Mouse (Mus musculus) embryonic facial prominence, embryonic 15.5 days (tissue): ENCODE results near the gene Syce2. TPM values are rescaled to one million over a fixed set of nuclear protein-coding genes. Genes with fewer than 3 reads are reported as not detected.

Experiments used
- ATAC-seq: fragments of 200-750 bp; cut with Nextera tagmentation; 2 replicates; pipeline ENCODE4 v1.8.0; 2017; ENCODE audit warnings: low read depth, moderate TSS enrichment; ENCODE audit not compliant: insufficient number of reproducible peaks, low FRiP score, low TSS enrichment
- H3K27ac ChIP-seq: fragments of 300-500 bp; sonication (generic); replicated peaks from 2 replicates; pipeline ENCODE4 v1.5.1; 2015; ENCODE audit warnings: mild to moderate bottlenecking, inconsistent platforms
- H3K27me3 ChIP-seq: fragments of 300-500 bp; sonication (generic); 2 replicates; pipeline ENCODE4 v1.6.1; 2015; ENCODE audit warnings: inconsistent platforms
- H3K36me3 ChIP-seq: fragments of 300-500 bp; sonication (generic); 2 replicates; pipeline ENCODE4 v1.6.1; 2015; ENCODE audit warnings: mild to moderate bottlenecking, inconsistent platforms
- H3K4me1 ChIP-seq: fragments of 300-500 bp; sonication (generic); 2 replicates; pipeline ENCODE4 v1.6.1; 2015; ENCODE audit warnings: inconsistent platforms
- H3K4me2 ChIP-seq: fragments of 300-500 bp; sonication (generic); replicated peaks from 2 replicates; pipeline ENCODE4 v1.6.1; 2015; ENCODE audit warnings: mild to moderate bottlenecking, inconsistent platforms
- H3K4me3 ChIP-seq: fragments of 300-500 bp; sonication (generic); replicated peaks from 2 replicates; pipeline ENCODE4 v1.5.1; 2015; ENCODE audit warnings: mild to moderate bottlenecking, inconsistent platforms
- H3K9ac ChIP-seq: fragments of 300-500 bp; sonication (generic); 2 replicates; pipeline ENCODE4 v1.6.1; 2015; ENCODE audit warnings: inconsistent platforms
- H3K9me3 ChIP-seq: fragments of 300-500 bp; sonication (generic); replicated peaks from 2 replicates; pipeline ENCODE4 v1.6.1; 2016; ENCODE audit warnings: inconsistent platforms
- WGBS: fragments of 180-500 bp; shearing (Covaris S2); methylation state at CpG from one replicate; pipeline ENCODE4 v1.1.7; 2015; 5-methylcytosine and 5-hydroxymethylcytosine counted together
- polyA plus RNA-seq: library from polyadenylated mRNA; unstranded; fragments of >200 nt; fragmentation: Nextera tagmentation; extraction: Ambion mirVana; gene quantifications from 2 replicates; pipeline ENCODE4 v1.2.1, GENCODE M21; 2015

Gene Syce2
- polyA plus RNA-seq, 1 experiment from 2014 or later, result 72.9 TPM

GRCm38 (mm10) chr8:84912895-84913501 is 41.1 kb downstream of the Syce2 start:
- no peak overlapping the region for H3K27ac ChIP-seq
- H3K4me1 ChIP-seq, result peaks cover 32% of the 10 kb centered on the region
- no peak for ATAC-seq
- H3K27me3 ChIP-seq, result peaks cover 42% of the 10 kb centered on the region
- no peaks in the 10 kb centered on the region for H3K9me3 ChIP-seq
- WGBS, result under 1% methylated on average over 55 of the region's 55 CpGs
- peak overlapping the region; percentile 83 for H3K4me2 ChIP-seq
- H3K4me3 ChIP-seq, result peak overlapping the region; percentile 42
- H3K36me3 ChIP-seq, result no peaks in the 10 kb centered on the region
- H3K9ac ChIP-seq, result no peak overlapping the region

GRCm38 (mm10) chr8:84913502-84913900 is 41.6 kb downstream of the Syce2 start:
- Histone ChIP-seq H3K27ac (no peak overlapping the region), H3K4me1 (peaks cover 32% of the 10 kb centered on the region), H3K36me3 (no peaks in the 10 kb centered on the region), H3K4me2 (peak overlapping the region; percentile 83), H3K27me3 (peaks cover 45% of the 10 kb centered on the region), H3K9me3 (no peaks in the 10 kb centered on the region), H3K4me3 (peak overlapping the region; percentile 42), H3K9ac (no peak overlapping the region)
- no peak for ATAC-seq
- 12% methylated on average over 9 of the region's 9 CpGs for WGBS

DNA sequence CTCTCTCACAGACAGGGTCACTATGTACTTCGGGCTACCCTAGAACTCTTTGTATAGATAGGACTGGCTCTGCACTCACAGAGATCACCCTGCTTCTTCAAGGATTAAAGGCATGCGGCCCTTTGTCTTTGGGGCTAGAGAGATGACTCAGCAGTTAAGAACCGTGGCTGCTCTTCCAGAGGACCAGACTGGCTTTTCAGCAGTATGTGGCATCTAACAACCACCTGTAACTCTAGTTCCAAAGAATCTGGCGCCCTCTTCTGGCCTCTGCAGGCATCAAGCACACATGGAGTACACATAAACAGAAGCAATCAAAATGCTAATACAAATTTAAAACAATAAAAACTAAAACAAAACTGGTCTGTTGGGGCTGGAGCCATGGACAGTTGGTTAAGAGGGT is 42.0 kb downstream of the Syce2 start:
- Histone ChIP-seq H3K4me3 (no peak overlapping the region), H3K27me3 (peaks cover 45% of the 10 kb centered on the region), H3K27ac (no peak overlapping the region), H3K9me3 (no peaks in the 10 kb centered on the region), H3K4me2 (peak overlapping the region; percentile 83), H3K9ac (no peak overlapping the region), H3K36me3 (no peaks in the 10 kb centered on the region), H3K4me1 (peaks cover 30% of the 10 kb centered on the region)
- no peak for ATAC-seq
- WGBS, result 31% methylated on average over 4 of the region's 4 CpGs

DNA sequence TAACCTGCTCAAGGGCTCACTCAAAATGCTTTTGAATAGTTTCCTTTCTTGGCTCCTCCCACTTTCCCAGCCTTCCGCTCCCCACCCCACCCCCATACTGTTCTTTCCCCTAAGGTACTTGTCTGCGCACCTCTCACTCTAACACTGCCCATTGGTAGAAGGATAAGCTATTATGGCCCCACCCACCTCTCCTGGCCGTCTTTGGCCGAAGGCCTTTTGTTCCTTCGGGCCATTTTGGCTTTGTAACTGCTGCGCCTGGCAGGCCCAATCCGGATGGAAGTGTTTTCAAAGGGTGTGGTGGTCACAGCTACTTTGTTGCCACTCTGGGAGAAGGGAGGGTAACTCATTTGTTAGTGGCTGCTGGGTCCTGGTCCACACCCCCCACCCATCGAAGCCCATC is 43.4 kb downstream of the Syce2 start:
- no peak overlapping the region for H3K4me3 ChIP-seq
- ATAC-seq, result no peak
- no peaks in the 10 kb centered on the region for H3K9me3 ChIP-seq
- no peak overlapping the region for H3K9ac ChIP-seq
- H3K4me1 ChIP-seq, result peaks cover 18% of the 10 kb centered on the region
- H3K36me3 ChIP-seq, result no peaks in the 10 kb centered on the region
- no peak overlapping the region for H3K27ac ChIP-seq
- WGBS, result 80% methylated on average over 8 of the region's 8 CpGs
- H3K4me2 ChIP-seq, result no peak overlapping the region
- H3K27me3 ChIP-seq, result peaks cover 44% of the 10 kb centered on the region

GRCm38 (mm10) chr8:84917781-84918180 is 45.9 kb downstream of the Syce2 start:
- H3K4me2 ChIP-seq, result no peak overlapping the region
- 34% methylated on average over 20 of the region's 20 CpGs for WGBS
- H3K9me3 ChIP-seq, result no peaks in the 10 kb centered on the region
- H3K4me1 ChIP-seq, result peaks cover 8% of the 10 kb centered on the region
- H3K27me3 ChIP-seq, result peaks cover 23% of the 10 kb centered on the region
- H3K9ac ChIP-seq, result no peak overlapping the region
- H3K27ac ChIP-seq, result no peak overlapping the region
- H3K4me3 ChIP-seq, result no peak overlapping the region
- no peaks in the 10 kb centered on the region for H3K36me3 ChIP-seq
- no peak for ATAC-seq

DNA sequence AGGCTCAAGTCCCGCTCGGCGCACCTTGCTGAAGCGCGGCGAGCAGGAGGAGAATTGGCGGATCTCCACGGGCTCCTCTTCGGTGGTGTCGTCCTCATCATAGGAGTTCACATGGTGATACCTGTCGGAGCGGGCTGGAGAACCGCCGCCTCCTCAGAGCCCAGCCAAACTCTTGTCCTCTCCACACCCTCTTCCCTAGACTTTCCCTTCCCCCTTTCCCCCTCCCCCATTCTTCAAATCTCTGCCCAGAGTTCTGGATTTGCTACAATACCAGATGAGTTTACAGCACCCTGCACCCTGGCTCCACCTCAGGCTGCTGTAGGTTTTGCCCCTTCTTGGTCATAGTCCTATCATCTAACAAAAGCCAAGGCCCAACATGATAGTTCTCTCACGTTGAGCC is 46.7 kb downstream of the Syce2 start:
- peaks cover 18% of the 10 kb centered on the region for H3K27me3 ChIP-seq
- no peaks in the 10 kb centered on the region for H3K9me3 ChIP-seq
- no peaks in the 10 kb centered on the region for H3K36me3 ChIP-seq
- H3K27ac ChIP-seq, result no peak overlapping the region
- no peak overlapping the region for H3K4me2 ChIP-seq
- H3K4me1 ChIP-seq, result no peaks in the 10 kb centered on the region
- WGBS, result 89% methylated on average over 15 of the region's 15 CpGs
- no peak for ATAC-seq
- no peak overlapping the region for H3K9ac ChIP-seq
- H3K4me3 ChIP-seq, result no peak overlapping the region

DNA sequence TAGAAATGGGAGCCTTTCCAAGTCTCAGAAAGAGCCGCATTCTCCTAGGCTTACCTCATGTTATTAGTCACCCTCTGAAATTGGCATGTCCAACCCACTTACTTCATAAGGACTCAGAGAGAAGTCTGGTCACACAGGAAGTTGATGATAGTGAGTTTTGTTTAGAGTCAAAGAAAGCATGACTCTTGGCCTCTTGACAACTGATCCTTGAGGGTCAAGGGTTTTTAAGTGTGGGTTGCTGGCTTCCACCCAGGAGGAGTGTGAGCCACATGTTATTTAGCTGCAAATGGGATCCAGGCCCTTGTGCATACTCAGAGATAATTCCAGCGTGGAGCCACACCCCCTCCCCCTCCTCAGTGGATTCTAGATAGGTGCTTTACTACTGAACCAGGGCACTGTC is 49.7 kb downstream of the Syce2 start:
- ATAC-seq, result no peak
- Histone ChIP-seq H3K27ac (no peak overlapping the region), H3K27me3 (peaks cover 13% of the 10 kb centered on the region; the same call in 1 of the 2 replicates), H3K4me2 (no peak overlapping the region), H3K4me3 (no peak overlapping the region), H3K4me1 (no peaks in the 10 kb centered on the region), H3K9ac (no peak overlapping the region), H3K36me3 (no peaks in the 10 kb centered on the region), H3K9me3 (no peaks in the 10 kb centered on the region)
- WGBS, result 59% methylated on average over 2 of the region's 2 CpGs

DNA sequence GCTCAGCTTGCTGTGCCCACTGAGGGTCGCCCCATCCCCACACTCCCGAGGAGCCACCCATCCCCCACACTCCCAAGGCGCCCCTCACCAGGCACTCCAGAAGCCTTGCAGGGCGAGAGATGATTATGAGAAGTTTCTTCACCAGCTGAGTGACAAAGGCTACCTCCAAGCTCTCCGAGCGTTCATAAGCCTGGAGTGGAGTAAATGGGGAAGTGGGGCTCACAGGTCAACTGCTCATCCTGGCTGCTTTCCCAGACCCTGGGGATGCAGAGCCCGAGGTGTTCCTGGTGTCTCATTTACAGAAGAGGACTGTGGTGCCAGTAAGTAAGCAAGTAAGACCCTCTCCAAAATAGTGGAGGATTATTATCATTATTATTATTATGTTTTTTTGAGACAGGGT is 53.6 kb downstream of the Syce2 start:
- Histone ChIP-seq H3K27ac (no peak overlapping the region), H3K36me3 (no peaks in the 10 kb centered on the region), H3K27me3 (peaks cover 22% of the 10 kb centered on the region), H3K4me2 (no peak overlapping the region), H3K4me1 (peaks cover 7% of the 10 kb centered on the region; the same call in 1 of the 2 replicates), H3K9ac (no peak overlapping the region), H3K4me3 (no peak overlapping the region), H3K9me3 (no peaks in the 10 kb centered on the region)
- ATAC-seq, result no peak
- 66% methylated on average over 7 of the region's 7 CpGs for WGBS

DNA sequence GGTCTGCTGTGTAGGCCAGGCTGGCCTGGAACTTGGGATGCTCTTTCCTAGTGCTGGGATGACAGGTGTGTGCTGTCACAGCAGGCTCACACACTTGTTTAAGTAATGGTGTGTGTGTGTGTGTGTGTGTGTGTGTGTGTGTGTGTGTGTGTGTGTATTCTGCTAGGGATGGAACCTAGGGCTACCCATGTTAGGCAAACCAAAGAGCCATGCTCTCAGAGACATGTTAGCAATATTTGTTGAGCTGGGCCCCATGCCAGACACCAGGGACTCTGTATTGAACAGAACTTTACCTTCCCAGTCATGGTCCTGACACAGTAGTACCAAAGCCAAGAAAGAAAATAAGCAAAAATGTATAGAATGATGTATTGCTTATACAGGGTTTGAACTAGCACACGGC is 55.6 kb downstream of the Syce2 start:
- no peak for ATAC-seq

GRCm38 (mm10) chr8:84928456-84929306 is 56.8 kb downstream of the Syce2 start:
- Histone ChIP-seq H3K9ac (no peak overlapping the region), H3K9me3 (no peaks in the 10 kb centered on the region), H3K4me1 (peaks cover 7% of the 10 kb centered on the region; the same call in 1 of the 2 replicates), H3K36me3 (no peaks in the 10 kb centered on the region), H3K4me3 (peak overlapping the region; percentile 39), H3K27ac (no peak overlapping the region), H3K4me2 (peak overlapping the region; percentile 65), H3K27me3 (peaks cover 39% of the 10 kb centered on the region)
- 2% methylated on average over 51 of the region's 52 CpGs for WGBS
- 0 out of 2 replicates have a peak, but pooled peaks have one; percentile 34 for ATAC-seq

More for the DNA sequence above, 55.6 kb downstream of the Syce2 start:
- H3K4me1 ChIP-seq, result peaks cover 7% of the 10 kb centered on the region; the same call in 1 of the 2 replicates
- H3K27me3 ChIP-seq, result peaks cover 37% of the 10 kb centered on the region
- H3K36me3 ChIP-seq, result no peaks in the 10 kb centered on the region
- no peak overlapping the region for H3K9ac ChIP-seq
- no peaks in the 10 kb centered on the region for H3K9me3 ChIP-seq
- WGBS, result 80% methylated on average over 1 of the region's 1 CpGs
- no peak overlapping the region for H3K4me3 ChIP-seq
- no peak overlapping the region for H3K27ac ChIP-seq
- no peak overlapping the region for H3K4me2 ChIP-seq

DNA sequence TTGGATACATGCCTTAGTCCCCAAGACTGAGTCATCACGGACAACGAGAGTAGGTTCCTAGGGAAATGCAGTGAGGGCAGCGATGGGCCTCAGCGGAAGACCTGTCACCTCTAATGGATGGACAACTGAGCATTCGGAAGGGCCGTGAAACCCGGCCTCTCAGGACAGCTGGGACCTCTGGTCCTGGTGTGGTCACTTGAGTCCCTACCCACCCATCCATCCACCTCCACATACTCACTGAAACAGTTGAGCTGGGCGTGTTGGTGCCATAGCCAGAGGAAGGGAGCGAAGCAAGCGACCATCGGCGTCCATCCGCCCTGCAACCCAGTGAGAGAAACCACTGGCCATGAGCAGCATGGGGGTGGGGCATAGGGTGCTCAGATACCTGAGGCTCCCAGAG is 58.7 kb downstream of the Syce2 start:
- H3K27ac ChIP-seq, result no peak overlapping the region
- H3K36me3 ChIP-seq, result no peaks in the 10 kb centered on the region
- no peak overlapping the region for H3K4me3 ChIP-seq
- H3K4me1 ChIP-seq, result peaks cover 12% of the 10 kb centered on the region; the same call in 1 of the 2 replicates
- no peaks in the 10 kb centered on the region for H3K9me3 ChIP-seq
- no peak for ATAC-seq
- peaks cover 58% of the 10 kb centered on the region for H3K27me3 ChIP-seq
- no peak overlapping the region for H3K9ac ChIP-seq
- 90% methylated on average over 13 of the region's 13 CpGs for WGBS
- H3K4me2 ChIP-seq, result no peak overlapping the region
